Mouse (Mus musculus): ENCODE data around the gene Tctex1d1. TPM values are rescaled to one million over a fixed set of nuclear protein-coding genes. Genes with fewer than 3 reads are reported as not detected.
A peak's percentile ranks its signal among the peaks of the same experiment; 100 is the strongest.

Tctex1d1 gene
- not detected in 2 replicates for total RNA-seq (2014; rRNA removed)
- not detected in 2 replicates for polyA plus RNA-seq (2012; rRNA removed)

DNA sequence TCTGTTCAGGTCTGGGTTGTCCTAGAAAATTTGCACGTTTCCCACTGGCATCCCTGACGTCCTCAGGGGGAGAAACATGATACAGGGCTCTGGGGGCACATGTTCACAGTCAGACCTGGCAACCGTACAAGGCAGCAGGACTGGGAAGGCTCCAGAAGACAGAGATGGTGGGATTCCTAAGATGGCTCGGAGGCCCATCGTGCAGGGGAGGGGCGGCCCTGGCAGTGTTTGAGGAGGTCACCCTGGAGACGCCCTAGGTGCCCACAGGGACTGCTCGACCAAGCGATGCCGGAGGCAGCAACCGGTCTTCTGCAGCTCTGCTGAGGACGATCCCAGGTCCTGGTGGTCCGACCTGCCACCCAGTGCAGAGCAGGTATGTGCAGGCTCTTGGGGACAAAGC lies at the start of gene Tctex1d1:
TSS of gene Tctex1d1 (plus strand) at position 167 of the 400 bp plus-strand sequence.
- H3K9ac ChIP-seq (ENCODE audit: low read depth, low read length), result no peak within 1 kb of the TSS

DNA sequence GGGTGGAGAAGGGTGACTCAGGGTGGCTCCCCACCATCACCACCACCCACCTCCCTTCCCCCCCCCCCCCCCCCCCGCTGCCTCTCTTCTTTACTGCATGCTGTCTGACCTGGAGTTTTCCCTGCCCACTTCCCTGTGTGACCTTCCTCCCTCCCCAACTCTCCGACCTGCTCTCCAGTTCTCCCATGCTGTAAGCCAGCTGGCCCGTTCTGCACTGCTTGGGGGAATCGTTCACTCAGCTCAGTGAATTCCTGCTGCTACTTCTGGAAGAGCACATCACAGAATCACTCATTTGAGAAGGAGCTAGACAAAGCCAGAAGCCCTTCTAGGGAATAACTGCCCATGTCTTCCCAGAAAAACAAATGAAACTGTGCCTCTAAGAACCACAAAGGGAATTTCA lies 48.9 kb upstream of the Tctex1d1 start:
- DNase-seq (ENCODE audit: extremely low read depth, low read depth, low spot score), result no peak
- no peak overlapping the region for H3K9ac ChIP-seq (ENCODE audit: low read depth, low read length)
- H3K27me3 ChIP-seq (ENCODE audit: control insufficient read depth, insufficient read depth, low read length), result no peaks in the 10 kb centered on the region
- H3K4me3 ChIP-seq (ENCODE audit: insufficient read depth, low read depth, low read length), result no peak overlapping the region
- H3K4me1 ChIP-seq (ENCODE audit: control insufficient read depth, insufficient read depth, low read length), result no peaks in the 10 kb centered on the region
- no peak overlapping the region for H3K27ac ChIP-seq (replicated peaks; ENCODE audit: insufficient read depth, low read depth, low read length)
- H3K79me2 ChIP-seq (ENCODE audit: control insufficient read depth, insufficient read depth, low read length), result no peaks in the 10 kb centered on the region
- TF ChIP-seq POLR2A (IDR thresholded peaks at IDR 0.05; ENCODE audit: extremely low read depth, insufficient read depth, low read length), result no peak
- no peaks in the 10 kb centered on the region for H3K36me3 ChIP-seq (ENCODE audit: control insufficient read depth, insufficient read depth, low read length)
- WGBS, result 60% methylated on average over 3 of the region's 4 CpGs

More for the DNA sequence above, at the start of gene Tctex1d1:
- no peaks in the 10 kb centered on the region for H3K27me3 ChIP-seq (ENCODE audit: control insufficient read depth, insufficient read depth, low read length)
- H3K4me3 ChIP-seq (ENCODE audit: insufficient read depth, low read depth, low read length), result no peak within 1 kb of the TSS
- H3K79me2 ChIP-seq (ENCODE audit: control insufficient read depth, insufficient read depth, low read length), result no peaks in the 10 kb centered on the region
- H3K27ac ChIP-seq (replicated peaks; ENCODE audit: insufficient read depth, low read depth, low read length), result no peak within 1 kb of the TSS
- H3K4me1 ChIP-seq (ENCODE audit: control insufficient read depth, insufficient read depth, low read length), result peaks cover 10% of the 10 kb centered on the region; the same call in 1 of the 2 replicates
- 8% methylated on average over 13 of the region's 13 CpGs for WGBS
- no peaks in the 10 kb centered on the region for H3K36me3 ChIP-seq (ENCODE audit: control insufficient read depth, insufficient read depth, low read length)
- DNase-seq (ENCODE audit: extremely low read depth, low read depth, low spot score), result no peak
- TF ChIP-seq POLR2A (IDR thresholded peaks at IDR 0.05; ENCODE audit: extremely low read depth, insufficient read depth, low read length) (no peak), CTCF (IDR thresholded peaks at IDR 0.05; ENCODE audit: low read depth, low read length) (no peak)

DNA sequence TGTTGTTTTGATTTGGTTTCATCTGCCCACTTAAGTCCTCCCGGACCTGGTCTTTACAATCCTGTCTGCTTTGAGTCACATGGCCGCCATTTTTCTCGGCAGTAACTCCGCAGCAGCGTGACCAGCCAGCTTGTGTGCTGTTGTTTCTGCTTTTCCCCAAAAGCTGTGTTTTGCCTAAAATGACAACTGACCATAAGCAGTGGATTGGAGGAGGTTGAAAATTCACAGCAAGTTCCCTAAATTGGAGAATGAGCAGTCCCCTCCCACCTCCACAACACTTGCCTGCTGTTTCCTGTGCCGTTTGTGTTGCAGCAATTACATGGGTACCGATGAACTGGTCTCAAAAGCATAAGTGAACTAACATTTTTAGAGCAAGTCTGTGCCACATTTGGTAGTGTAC lies 47.7 kb upstream of the Tctex1d1 start:
- no peak overlapping the region for H3K4me3 ChIP-seq (ENCODE audit: insufficient read depth, low read depth, low read length)
- H3K79me2 ChIP-seq (ENCODE audit: control insufficient read depth, insufficient read depth, low read length), result no peaks in the 10 kb centered on the region
- TF ChIP-seq CTCF (IDR thresholded peaks at IDR 0.05; ENCODE audit: low read depth, low read length) (no peak), POLR2A (IDR thresholded peaks at IDR 0.05; ENCODE audit: extremely low read depth, insufficient read depth, low read length) (no peak)
- no peaks in the 10 kb centered on the region for H3K36me3 ChIP-seq (ENCODE audit: control insufficient read depth, insufficient read depth, low read length)
- peak; percentile 5 for DNase-seq (ENCODE audit: extremely low read depth, low read depth, low spot score)
- no peaks in the 10 kb centered on the region for H3K27me3 ChIP-seq (ENCODE audit: control insufficient read depth, insufficient read depth, low read length)
- H3K9ac ChIP-seq (ENCODE audit: low read depth, low read length), result no peak overlapping the region
- no peaks in the 10 kb centered on the region for H3K4me1 ChIP-seq (ENCODE audit: control insufficient read depth, insufficient read depth, low read length)
- 83% methylated on average over 7 of the region's 7 CpGs for WGBS
- no peak overlapping the region for H3K27ac ChIP-seq (replicated peaks; ENCODE audit: insufficient read depth, low read depth, low read length)

DNA sequence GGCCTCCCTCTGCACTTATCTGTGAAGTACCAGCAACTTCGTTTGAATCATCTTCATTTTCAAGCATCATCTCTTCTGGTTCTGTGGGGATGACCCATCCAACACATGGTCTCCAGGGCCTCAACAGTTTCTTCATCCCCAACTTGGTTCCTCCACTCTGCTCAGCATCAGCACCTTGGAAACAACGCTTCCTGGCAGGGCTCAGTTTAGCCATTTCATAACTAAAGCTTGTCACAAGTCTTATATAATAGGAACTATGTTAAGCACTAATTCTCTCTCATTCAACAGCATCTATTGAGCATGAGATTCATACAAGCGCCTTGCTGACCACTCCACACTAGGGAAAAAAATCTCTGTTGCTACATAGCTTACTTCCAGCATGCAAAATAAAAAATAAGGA lies 38.1 kb upstream of the Tctex1d1 start:
- Histone ChIP-seq H3K36me3 (ENCODE audit: control insufficient read depth, insufficient read depth, low read length) (no peaks in the 10 kb centered on the region), H3K79me2 (ENCODE audit: control insufficient read depth, insufficient read depth, low read length) (no peaks in the 10 kb centered on the region), H3K27ac (replicated peaks; ENCODE audit: insufficient read depth, low read depth, low read length) (no peak overlapping the region), H3K4me1 (ENCODE audit: control insufficient read depth, insufficient read depth, low read length) (no peaks in the 10 kb centered on the region), H3K4me3 (ENCODE audit: insufficient read depth, low read depth, low read length) (no peak overlapping the region), H3K27me3 (ENCODE audit: control insufficient read depth, insufficient read depth, low read length) (no peaks in the 10 kb centered on the region), H3K9ac (ENCODE audit: low read depth, low read length) (no peak overlapping the region)
- TF ChIP-seq POLR2A (IDR thresholded peaks at IDR 0.05; ENCODE audit: extremely low read depth, insufficient read depth, low read length) (no peak), CTCF (IDR thresholded peaks at IDR 0.05; ENCODE audit: low read depth, low read length) (no peak)
- WGBS, result 76% methylated on average over 3 of the region's 3 CpGs
- DNase-seq (ENCODE audit: extremely low read depth, low read depth, low spot score), result no peak

DNA sequence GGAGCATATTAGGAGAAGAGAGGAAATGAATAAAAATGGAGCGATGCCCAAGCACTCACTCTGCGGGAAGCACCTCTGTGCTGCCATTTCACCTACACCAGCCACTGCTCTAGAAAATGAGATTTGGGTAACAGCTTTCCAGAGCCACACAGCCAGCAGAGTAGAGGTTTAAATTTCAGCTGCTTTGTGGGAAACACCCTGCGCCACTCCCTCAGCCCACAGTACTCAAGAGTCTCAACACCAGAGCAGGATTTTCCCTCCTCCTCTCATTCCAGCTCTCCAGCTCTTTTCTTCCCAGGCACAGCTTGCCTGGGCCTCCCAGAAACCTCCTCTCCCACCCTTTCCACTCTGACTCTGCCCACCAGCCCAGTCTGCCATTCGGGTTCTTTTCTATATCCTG lies 37.7 kb upstream of the Tctex1d1 start:
- Histone ChIP-seq H3K9ac (ENCODE audit: low read depth, low read length) (no peak overlapping the region), H3K4me3 (ENCODE audit: insufficient read depth, low read depth, low read length) (no peak overlapping the region), H3K27ac (replicated peaks; ENCODE audit: insufficient read depth, low read depth, low read length) (no peak overlapping the region), H3K79me2 (ENCODE audit: control insufficient read depth, insufficient read depth, low read length) (no peaks in the 10 kb centered on the region), H3K36me3 (ENCODE audit: control insufficient read depth, insufficient read depth, low read length) (no peaks in the 10 kb centered on the region), H3K4me1 (ENCODE audit: control insufficient read depth, insufficient read depth, low read length) (no peaks in the 10 kb centered on the region), H3K27me3 (ENCODE audit: control insufficient read depth, insufficient read depth, low read length) (no peaks in the 10 kb centered on the region)
- TF ChIP-seq POLR2A (IDR thresholded peaks at IDR 0.05; ENCODE audit: extremely low read depth, insufficient read depth, low read length) (no peak), CTCF (IDR thresholded peaks at IDR 0.05; ENCODE audit: low read depth, low read length) (no peak)
- no peak for DNase-seq (ENCODE audit: extremely low read depth, low read depth, low spot score)
- WGBS, result 92% methylated on average over 4 of the region's 4 CpGs

DNA sequence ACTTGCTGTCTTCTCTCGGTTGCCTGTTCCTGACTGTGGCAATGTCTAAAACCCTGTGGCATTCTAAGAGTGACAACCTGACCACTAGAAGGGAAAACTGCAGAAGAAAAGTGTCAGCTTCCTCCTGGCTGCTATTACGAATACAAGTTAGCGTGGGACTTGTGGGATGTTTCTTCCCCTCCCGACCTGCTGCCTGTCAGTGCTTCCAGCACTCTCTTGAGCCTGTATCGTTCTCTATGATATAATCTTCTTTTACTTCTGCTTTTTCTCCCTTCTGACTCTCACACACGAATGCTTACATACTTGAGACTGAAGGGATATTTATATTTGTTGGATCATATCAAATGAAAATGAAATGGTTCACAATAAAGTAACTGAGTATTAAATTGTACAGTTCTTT lies 34.1 kb upstream of the Tctex1d1 start:
- no peak overlapping the region for H3K27ac ChIP-seq (replicated peaks; ENCODE audit: insufficient read depth, low read depth, low read length)
- TF ChIP-seq CTCF (IDR thresholded peaks at IDR 0.05; ENCODE audit: low read depth, low read length) (no peak), POLR2A (IDR thresholded peaks at IDR 0.05; ENCODE audit: extremely low read depth, insufficient read depth, low read length) (no peak)
- DNase-seq (ENCODE audit: extremely low read depth, low read depth, low spot score), result no peak
- no peaks in the 10 kb centered on the region for H3K27me3 ChIP-seq (ENCODE audit: control insufficient read depth, insufficient read depth, low read length)
- no peaks in the 10 kb centered on the region for H3K79me2 ChIP-seq (ENCODE audit: control insufficient read depth, insufficient read depth, low read length)
- H3K9ac ChIP-seq (ENCODE audit: low read depth, low read length), result no peak overlapping the region
- H3K4me3 ChIP-seq (ENCODE audit: insufficient read depth, low read depth, low read length), result no peak overlapping the region
- WGBS, result 80% methylated on average over 6 of the region's 6 CpGs
- no peaks in the 10 kb centered on the region for H3K4me1 ChIP-seq (ENCODE audit: control insufficient read depth, insufficient read depth, low read length)
- no peaks in the 10 kb centered on the region for H3K36me3 ChIP-seq (ENCODE audit: control insufficient read depth, insufficient read depth, low read length)

Measured in liver, adult 2 months (tissue).